Mouse (Mus musculus) limb, embryonic 11.5 days (tissue): ENCODE measurements at regions not wholly inside any gene's neighbourhood (a gene's known extent, or its start where the extent isn't known, plus 50 kb on each side); places are given as distances from the start of the nearest gene placed in this dataset.

Source experiments
- ATAC-seq: fragments of 200-750 bp; cut with Nextera tagmentation; 2 replicates; pipeline ENCODE4 v1.8.0; 2017; ENCODE audit warnings: low read depth; ENCODE audit not compliant: insufficient number of reproducible peaks, low FRiP score, low TSS enrichment
- DNase-seq: peaks from one replicate; pipeline ENCODE4 v3.0.0-alpha.2; 2015; ENCODE audit warnings: low spot score
- H3K27ac ChIP-seq: fragments of 300-500 bp; sonication (generic); replicated peaks from 2 replicates; pipeline ENCODE4 v1.5.1; 2014; ENCODE audit warnings: low read depth, mild to moderate bottlenecking, low read length
- H3K27me3 ChIP-seq: fragments of 300-500 bp; sonication (generic); 2 replicates; pipeline ENCODE4 v1.6.1; 2014; ENCODE audit warnings: mild to moderate bottlenecking, low read length, mixed read lengths; ENCODE audit not compliant: control insufficient read depth, insufficient read depth
- H3K36me3 ChIP-seq: fragments of 300-500 bp; sonication (generic); 2 replicates; pipeline ENCODE4 v1.6.1; 2014; ENCODE audit warnings: mild to moderate bottlenecking, low read length, moderate library complexity, mixed read lengths; ENCODE audit not compliant: control insufficient read depth, insufficient read depth
- H3K4me1 ChIP-seq: fragments of 300-500 bp; sonication (generic); 2 replicates; pipeline ENCODE4 v1.6.1; 2014; ENCODE audit warnings: low read length, mixed read lengths; ENCODE audit not compliant: control insufficient read depth, insufficient read depth
- H3K4me2 ChIP-seq: fragments of 300-500 bp; sonication (generic); 2 replicates; pipeline ENCODE4 v1.6.1; 2014; ENCODE audit warnings: low read depth, mild to moderate bottlenecking, moderate library complexity; ENCODE audit not compliant: severe bottlenecking
- H3K4me3 ChIP-seq: fragments of 300-500 bp; sonication (generic); 2 replicates; pipeline ENCODE4 v1.5.1; 2014; ENCODE audit warnings: low read depth, low read length
- H3K9ac ChIP-seq: fragments of 300-500 bp; sonication (generic); 2 replicates; pipeline ENCODE4 v1.6.1; 2014; ENCODE audit warnings: mild to moderate bottlenecking, low read length
- H3K9me3 ChIP-seq: fragments of 300-500 bp; sonication (generic); 2 replicates; pipeline ENCODE4 v1.6.1; 2016; ENCODE audit warnings: low read length; ENCODE audit not compliant: control insufficient read depth
- WGBS: fragments of 180-500 bp; shearing (Covaris S2); extraction: QIAGEN DNeasy Blood & Tissue Kit; methylation state at CpG from one replicate; pipeline ENCODE4 v1.1.7; 2014; 5-methylcytosine and 5-hydroxymethylcytosine counted together

- Histone ChIP-seq H3K4me2 (no peak overlapping the region), H3K36me3 (no peaks in the 10 kb centered on the region), H3K27ac (no peak overlapping the region), H3K27me3 (no peaks in the 10 kb centered on the region), H3K4me1 (no peaks in the 10 kb centered on the region), H3K4me3 (no peak overlapping the region), H3K9ac (no peak overlapping the region), H3K9me3 (no peaks in the 10 kb centered on the region)
- ATAC-seq = no peak
- no peak for DNase-seq
- WGBS = 59% methylated on average over 8 of the region's 8 CpGs
Measured at GRCm38 (mm10) chr16:39286797-39287565, 394.5 kb downstream of the Igsf11 start.

GRCm38 (mm10) chr16:39298856-39299255, 406.4 kb downstream of the Igsf11 start:
- Histone ChIP-seq H3K27me3 (no peaks in the 10 kb centered on the region), H3K4me3 (no peak overlapping the region), H3K4me2 (no peak overlapping the region), H3K4me1 (no peaks in the 10 kb centered on the region), H3K27ac (no peak overlapping the region), H3K9ac (no peak overlapping the region), H3K36me3 (no peaks in the 10 kb centered on the region), H3K9me3 (no peaks in the 10 kb centered on the region)
- 89% methylated on average over 3 of the region's 3 CpGs for WGBS
- ATAC-seq (no peak), DNase-seq (no peak)

- H3K4me1 ChIP-seq = no peaks in the 10 kb centered on the region
- no peaks in the 10 kb centered on the region for H3K27me3 ChIP-seq
- H3K4me3 ChIP-seq = no peak overlapping the region
- 25% methylated on average over 1 of the region's 1 CpGs for WGBS
- no peak overlapping the region for H3K4me2 ChIP-seq
- DNase-seq (no peak), ATAC-seq (peak; percentile 84)
- H3K9me3 ChIP-seq = no peaks in the 10 kb centered on the region
- no peak overlapping the region for H3K9ac ChIP-seq
- no peak overlapping the region for H3K27ac ChIP-seq
- no peaks in the 10 kb centered on the region for H3K36me3 ChIP-seq
Measured at GRCm38 (mm10) chr16:39302902-39303361, 410.5 kb downstream of the Igsf11 start.

GRCm38 (mm10) chr16:39303371-39303770, 410.9 kb downstream of the Igsf11 start:
- DNase-seq (no peak), ATAC-seq (no peak; the same call in 1 of the 2 replicates)
- H3K27ac ChIP-seq = no peak overlapping the region
- no peak overlapping the region for H3K9ac ChIP-seq
- no peak overlapping the region for H3K4me3 ChIP-seq
- H3K27me3 ChIP-seq = no peaks in the 10 kb centered on the region
- no peaks in the 10 kb centered on the region for H3K4me1 ChIP-seq
- 64% methylated on average over 7 of the region's 7 CpGs for WGBS
- no peak overlapping the region for H3K4me2 ChIP-seq
- no peaks in the 10 kb centered on the region for H3K36me3 ChIP-seq
- H3K9me3 ChIP-seq = no peaks in the 10 kb centered on the region

- Histone ChIP-seq H3K9ac (no peak overlapping the region), H3K9me3 (no peaks in the 10 kb centered on the region), H3K4me1 (no peaks in the 10 kb centered on the region), H3K27ac (no peak overlapping the region), H3K36me3 (no peaks in the 10 kb centered on the region), H3K4me3 (no peak overlapping the region), H3K27me3 (no peaks in the 10 kb centered on the region), H3K4me2 (no peak overlapping the region)
- ATAC-seq = no peak
- WGBS = 54% methylated on average over 5 of the region's 5 CpGs
- DNase-seq = no peak
Measured at GRCm38 (mm10) chr16:39307951-39308350, 415.5 kb downstream of the Igsf11 start.

GRCm38 (mm10) chr16:39316752-39317594, 424.5 kb downstream of the Igsf11 start:
- no peaks in the 10 kb centered on the region for H3K9me3 ChIP-seq
- no peak overlapping the region for H3K4me3 ChIP-seq
- H3K36me3 ChIP-seq = no peaks in the 10 kb centered on the region
- no peak overlapping the region for H3K4me2 ChIP-seq
- no peak overlapping the region for H3K27ac ChIP-seq
- DNase-seq (peak; percentile 82), ATAC-seq (0 out of 2 replicates have a peak, but pooled peaks have one; percentile 57)
- H3K27me3 ChIP-seq = no peaks in the 10 kb centered on the region
- H3K9ac ChIP-seq = no peak overlapping the region
- no peaks in the 10 kb centered on the region for H3K4me1 ChIP-seq
- 27% methylated on average over 15 of the region's 15 CpGs for WGBS

GRCm38 (mm10) chr16:39325627-39326026, 433.2 kb downstream of the Igsf11 start:
- ATAC-seq = no peak
- Histone ChIP-seq H3K4me3 (no peak overlapping the region), H3K9ac (no peak overlapping the region), H3K9me3 (no peaks in the 10 kb centered on the region), H3K27me3 (no peaks in the 10 kb centered on the region), H3K4me2 (no peak overlapping the region), H3K27ac (no peak overlapping the region), H3K36me3 (no peaks in the 10 kb centered on the region), H3K4me1 (no peaks in the 10 kb centered on the region)
- no peak for DNase-seq
- WGBS = 84% methylated on average over 2 of the region's 2 CpGs

GRCm38 (mm10) chr16:39363657-39364056, 471.2 kb downstream of the Igsf11 start:
- DNase-seq (no peak), ATAC-seq (no peak)
- H3K9me3 ChIP-seq = no peaks in the 10 kb centered on the region
- no peaks in the 10 kb centered on the region for H3K4me1 ChIP-seq
- H3K9ac ChIP-seq = no peak overlapping the region
- H3K4me2 ChIP-seq = no peak overlapping the region
- no peak overlapping the region for H3K27ac ChIP-seq
- no peaks in the 10 kb centered on the region for H3K27me3 ChIP-seq
- 79% methylated on average over 2 of the region's 2 CpGs for WGBS
- no peak overlapping the region for H3K4me3 ChIP-seq
- no peaks in the 10 kb centered on the region for H3K36me3 ChIP-seq
